Mouse (Mus musculus) urinary bladder, adult 2 months (tissue): ENCODE results near the gene Klhl6. TPM values are rescaled to one million over a fixed set of nuclear protein-coding genes. Genes with fewer than 3 reads are reported as not detected.

ENCODE experiments used
- DNase-seq: peaks from one replicate; pipeline ENCODE4 v3.0.0; 2022; ENCODE audit warnings: low spot score
- polyA plus RNA-seq: library from polyadenylated mRNA; depleted of rRNA; stranded (reverse); fragments of >200 nt; gene quantifications from 2 replicates; pipeline ENCODE4 v1.2.3, GENCODE M21; 2012

Klhl6 gene
- polyA plus RNA-seq, 1 experiment, result 3.5 TPM

- no peak for DNase-seq
Measured at GRCm38 (mm10) chr16:19969506-19969905, 13.3 kb downstream of the Klhl6 start.

- DNase-seq, result no peak
Measured at GRCm38 (mm10) chr16:19968666-19969065, 14.2 kb downstream of the Klhl6 start.

- no peak for DNase-seq
Measured at GRCm38 (mm10) chr16:19967897-19968392, 14.9 kb downstream of the Klhl6 start.

- no peak for DNase-seq
Measured at GRCm38 (mm10) chr16:19966976-19967375, 15.9 kb downstream of the Klhl6 start.

GRCm38 (mm10) chr16:19966437-19966836, 16.4 kb downstream of the Klhl6 start:
- DNase-seq, result no peak

GRCm38 (mm10) chr16:19962951-19963350, 19.9 kb downstream of the Klhl6 start:
- no peak for DNase-seq

GRCm38 (mm10) chr16:19961070-19961469, 21.8 kb downstream of the Klhl6 start:
- no peak for DNase-seq

GRCm38 (mm10) chr16:19960407-19961058, 22.3 kb downstream of the Klhl6 start:
- DNase-seq, result no peak

- DNase-seq, result no peak
Measured at GRCm38 (mm10) chr16:19957051-19957450, 25.8 kb downstream of the Klhl6 start.

GRCm38 (mm10) chr16:19947336-19947735, 35.5 kb downstream of the Klhl6 start:
- no peak for DNase-seq

- no peak for DNase-seq
Measured at GRCm38 (mm10) chr16:19946578-19947298, 36.1 kb downstream of the Klhl6 start.

GRCm38 (mm10) chr16:19920823-19921222, 62.0 kb downstream of the Klhl6 start:
- DNase-seq, result no peak

GRCm38 (mm10) chr16:19918286-19918685, 64.6 kb downstream of the Klhl6 start:
- DNase-seq, result no peak

GRCm38 (mm10) chr16:19912582-19912981, 70.3 kb downstream of the Klhl6 start:
- DNase-seq, result no peak

- no peak for DNase-seq
Measured at GRCm38 (mm10) chr16:19908291-19908690, 74.5 kb downstream of the Klhl6 start.

GRCm38 (mm10) chr16:19907103-19907502, 75.7 kb downstream of the Klhl6 start:
- no peak for DNase-seq

- DNase-seq, result no peak
Measured at GRCm38 (mm10) chr16:19904734-19905479, 77.9 kb downstream of the Klhl6 start.

GRCm38 (mm10) chr16:19903792-19904191, 79.0 kb downstream of the Klhl6 start:
- DNase-seq, result no peak
